Mouse (Mus musculus): ENCODE measurements around the gene Nars2.
"Not testable (repeated sequence)": the region's sequence is repeated elsewhere in the genome, so short reads cannot be mapped to it uniquely, and the experiment has no call there.

GRCm38 (mm10) chr7:96946501-96946900, 4.8 kb upstream of the Nars2 start:
- not testable (repeated sequence) for TF ChIP-seq CTCF (IDR thresholded peaks at IDR 0.05; ENCODE audit: control insufficient read depth, insufficient read depth, low read length); POLR2A (IDR thresholded peaks at IDR 0.05; ENCODE audit: borderline replicate concordance, control insufficient read depth, low read depth, low read length)
